In the genomic region with DNA sequence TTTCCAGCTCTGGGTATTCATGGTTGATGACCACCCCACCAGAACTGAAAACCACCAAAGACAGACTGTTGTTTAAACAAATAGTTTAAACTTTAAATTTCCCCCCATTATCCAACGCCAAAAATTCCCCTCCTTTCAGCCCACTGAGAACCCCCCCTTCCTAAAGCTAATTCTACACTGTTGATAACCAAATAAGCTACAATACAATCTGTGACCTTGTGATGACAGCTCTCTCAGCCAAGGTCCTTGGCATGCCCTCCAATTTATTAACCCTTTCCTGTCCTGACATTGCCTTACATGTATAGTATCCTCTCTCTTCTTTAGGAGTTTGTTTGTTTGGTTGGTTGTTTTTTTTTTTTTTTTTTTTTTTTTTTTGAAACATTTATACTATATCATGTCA, we compare ENCODE assay signal across 13 mouse cellular contexts.
"Had no signal": no experiment of that assay in that cellular context is flagged by ENCODE, and none has a peak within 500 bp of the region (broad histone marks: within the 10 kb centered on the region; RNA-seq: fewer than 3 reads in every experiment).

No protein-coding gene starts in this region.

- DNase-seq: kidney, postnatal 14 days; left cerebral cortex, postnatal 4 days; lung, adult 18-20 months; lung, postnatal 10 days; lung, postnatal 4 days; right cerebral cortex, postnatal 14 days; thymus, adult 2 months; thymus, postnatal 25 days had no signal

- ATAC-seq: midbrain, embryonic 15.5 days had no signal

- H3K4me2 ChIP-seq: limb, embryonic 13.5 days; midbrain, embryonic 15.5 days; stomach, embryonic 15.5 days had no signal

- H3K9me3 ChIP-seq: limb, embryonic 13.5 days; midbrain, embryonic 10.5 days; midbrain, embryonic 15.5 days; stomach, embryonic 15.5 days had no signal

- H3K4me1 ChIP-seq: limb, embryonic 13.5 days; midbrain, embryonic 10.5 days; midbrain, embryonic 15.5 days; stomach, embryonic 15.5 days had no signal

- H3K36me3 ChIP-seq: limb, embryonic 13.5 days; midbrain, embryonic 10.5 days; midbrain, embryonic 15.5 days; stomach, embryonic 15.5 days had no signal

- H3K4me3 ChIP-seq: limb, embryonic 13.5 days; midbrain, embryonic 10.5 days; midbrain, embryonic 15.5 days; stomach, embryonic 15.5 days had no signal

- H3K9ac ChIP-seq: limb, embryonic 13.5 days; liver, embryonic 14.5 days; midbrain, embryonic 15.5 days; stomach, embryonic 15.5 days had no signal

- H3K27me3 ChIP-seq: limb, embryonic 13.5 days; midbrain, embryonic 15.5 days; stomach, embryonic 15.5 days had no signal

- H3K27ac ChIP-seq: limb, embryonic 13.5 days; liver, embryonic 14.5 days; midbrain, embryonic 10.5 days; midbrain, embryonic 15.5 days; stomach, embryonic 15.5 days had no signal
